Mouse (Mus musculus) gastrocnemius, postnatal 4 days (tissue): ENCODE measurements around the gene Tmcc3. TPM values are rescaled to one million over a fixed set of nuclear protein-coding genes. Genes with fewer than 3 reads are reported as not detected.

Experiments used
- DNase-seq, 2 experiments: peaks; one replicate each; pipeline ENCODE4 v3.0.0; 2021 to 2022; ENCODE audit warnings: low spot score in 2 of 2, mixed read lengths in 2 of 2
- microRNA-seq: library from miRNA; unstranded; fragments of <30 nt; microRNA quantifications from one replicate; pipeline ENCODE4 v1.2.0, GENCODE M21; 2021
- total RNA-seq, 2 experiments: library from RNA; stranded (reverse); gene quantifications; 2 replicates each; pipeline ENCODE4 v1.2.3; 2021

Gene Tmcc3
- total RNA-seq, 2 experiments from 2014 or later: 33.1 to 41.7 TPM

- no peak for DNase-seq
Observed at GRCm38 (mm10) chr10:94622281-94622680, 310.5 kb downstream of the Tmcc3 start.

GRCm38 (mm10) chr10:94622828-94623227 is 311.1 kb downstream of the Tmcc3 start:
- no peak for DNase-seq

GRCm38 (mm10) chr10:94623617-94624016 is 311.9 kb downstream of the Tmcc3 start:
- DNase-seq: peak; percentile 76 to 84

GRCm38 (mm10) chr10:94625036-94625435 is 313.3 kb downstream of the Tmcc3 start:
- DNase-seq: no peak

GRCm38 (mm10) chr10:94625606-94626005 is 313.9 kb downstream of the Tmcc3 start:
- no peak for DNase-seq

- no peak for DNase-seq
Observed at GRCm38 (mm10) chr10:94630771-94631280, 319.1 kb downstream of the Tmcc3 start.

GRCm38 (mm10) chr10:94631541-94632113 is 319.9 kb downstream of the Tmcc3 start:
- DNase-seq: no peak

- no peak for DNase-seq
Observed at GRCm38 (mm10) chr10:94632245-94632644, 320.5 kb downstream of the Tmcc3 start.

- no peak for DNase-seq
Observed at GRCm38 (mm10) chr10:94638599-94638998, 326.9 kb downstream of the Tmcc3 start.

GRCm38 (mm10) chr10:94639281-94639680 is 327.5 kb downstream of the Tmcc3 start:
- DNase-seq: no peak

- no peak for DNase-seq
Observed at GRCm38 (mm10) chr10:94640067-94640466, 328.3 kb downstream of the Tmcc3 start.

Small RNA genes lying within 50 kb of the gene (microRNA-seq; reads per million reads assigned to microRNA genes)
- 0.63 reads per million for gene Mir7211

Other genes starting within 250 kb of the Tmcc3 start
- 1 to 10 TPM; 8.6 to 9.0 TPM for gene Nr2c1, start 163.9 kb upstream of the Tmcc3 start, total RNA-seq
- gene Ndufa12, start 113.2 kb upstream of the Tmcc3 start, total RNA-seq: 100 to 1,000 TPM; 345 to 383 TPM
- gene Gm4792, start 13.2 kb upstream of the Tmcc3 start, total RNA-seq: not detected